Mouse (Mus musculus): ENCODE results near the gene Gm3435. TPM values are rescaled to one million over a fixed set of nuclear protein-coding genes. Genes with fewer than 3 reads are reported as not detected.
"Not testable (repeated sequence)": the region's sequence is repeated elsewhere in the genome, so short reads cannot be mapped to it uniquely, and the experiment has no call there.

The Gm3435 gene
- 7.7 and 8.4 TPM in 2 replicates for polyA plus RNA-seq (2015; fragmentation: Nextera tagmentation; extraction: Ambion mirVana)

- H3K27ac ChIP-seq (replicated peaks); H3K4me1 ChIP-seq; H3K4me3 ChIP-seq; H3K27me3 ChIP-seq; H3K36me3 ChIP-seq; H3K4me2 ChIP-seq (replicated peaks); H3K9me3 ChIP-seq; H3K9ac ChIP-seq (replicated peaks): not testable (repeated sequence)
- WGBS, result no CpG with 5 or more reads among the region's 60 CpGs
- ATAC-seq (replicated peaks), result peak; percentile 99
Observed at GRCm38 (mm10) chr17:15009706-15010413, at the start of gene Gm3435. TSS of gene Gm3435 (plus strand) at chr17:15010176.

GRCm38 (mm10) chr17:14960520-14960919 lies 49.5 kb upstream of the Gm3435 start:
- Histone ChIP-seq H3K4me1 (peaks cover 15% of the 10 kb centered on the region), H3K27ac (replicated peaks) (no peak overlapping the region), H3K4me2 (replicated peaks) (peak overlapping the region; percentile 86), H3K36me3 (0 out of 2 replicates have a peak, but pooled peaks cover 6% of the 10 kb centered on the region), H3K9me3 (no peaks in the 10 kb centered on the region), H3K4me3 (peak overlapping the region; percentile 76), H3K9ac (replicated peaks) (peak overlapping the region; percentile 71), H3K27me3 (no peaks in the 10 kb centered on the region)
- under 1% methylated on average over 22 of the region's 23 CpGs for WGBS
- ATAC-seq (replicated peaks), result peak; percentile 12

GRCm38 (mm10) chr17:14960951-14961556 lies 48.9 kb upstream of the Gm3435 start, which contains the start of gene Phf10:
TSS of gene Phf10 (minus strand) at chr17:14961273.
- Histone ChIP-seq H3K9ac (replicated peaks) (peak within 1 kb of the TSS; percentile 71), H3K4me3 (peak within 1 kb of the TSS; percentile 76), H3K4me2 (replicated peaks) (peak within 1 kb of the TSS; percentile 86), H3K4me1 (peaks cover 15% of the 10 kb centered on the region)
- peak; percentile 74 for ATAC-seq (replicated peaks)
- not testable (repeated sequence) for H3K27me3 ChIP-seq; H3K9me3 ChIP-seq; H3K27ac ChIP-seq (replicated peaks); H3K36me3 ChIP-seq
- 1% methylated on average over 39 of the region's 100 CpGs for WGBS

GRCm38 (mm10) chr17:14961557-14962154 lies 48.3 kb upstream of the Gm3435 start:
- H3K27ac ChIP-seq (replicated peaks); H3K9ac ChIP-seq (replicated peaks); H3K27me3 ChIP-seq; H3K36me3 ChIP-seq; H3K4me3 ChIP-seq; H3K9me3 ChIP-seq; H3K4me2 ChIP-seq (replicated peaks): not testable (repeated sequence)
- peaks cover 15% of the 10 kb centered on the region for H3K4me1 ChIP-seq
- no CpG with 5 or more reads among the region's 44 CpGs for WGBS
- ATAC-seq (replicated peaks), result peak; percentile 94

- not testable (repeated sequence) for ATAC-seq (replicated peaks); H3K36me3 ChIP-seq
- WGBS, result no CpG with 5 or more reads among the region's 6 CpGs
Observed at GRCm38 (mm10) chr17:14968373-14968913, 41.5 kb upstream of the Gm3435 start.

GRCm38 (mm10) chr17:14977718-14978361 lies 32.1 kb upstream of the Gm3435 start:
- WGBS, result 2% methylated on average over 4 of the region's 7 CpGs
- not testable (repeated sequence) for H3K9ac ChIP-seq (replicated peaks); H3K4me1 ChIP-seq; H3K9me3 ChIP-seq; H3K4me3 ChIP-seq; H3K27ac ChIP-seq (replicated peaks); H3K27me3 ChIP-seq; H3K36me3 ChIP-seq
- peak overlapping the region; percentile 28; the same call in 1 of the 2 replicates for H3K4me2 ChIP-seq (replicated peaks)
- ATAC-seq (replicated peaks), result peak; percentile 2; the same call in 1 of the 2 replicates

More at GRCm38 (mm10) chr17:14968373-14968913, 41.5 kb upstream of the Gm3435 start:
- not testable (repeated sequence) for H3K9me3 ChIP-seq; H3K27ac ChIP-seq (replicated peaks); H3K9ac ChIP-seq (replicated peaks); H3K4me2 ChIP-seq (replicated peaks); H3K4me3 ChIP-seq; H3K27me3 ChIP-seq; H3K4me1 ChIP-seq

- not testable (repeated sequence) for H3K9me3 ChIP-seq; H3K27me3 ChIP-seq; H3K4me1 ChIP-seq; H3K36me3 ChIP-seq; H3K27ac ChIP-seq (replicated peaks); H3K9ac ChIP-seq (replicated peaks); H3K4me3 ChIP-seq
- ATAC-seq (replicated peaks), result peak; percentile 99
- WGBS, result no CpG with 5 or more reads among the region's 60 CpGs
- peak within 1 kb of the TSS; percentile 28; the same call in 1 of the 2 replicates for H3K4me2 ChIP-seq (replicated peaks)
Observed at GRCm38 (mm10) chr17:14978362-14979038, 31.5 kb upstream of the Gm3435 start, which contains the start of the genes 9030025P20Rik and Gm3417. TSS of gene 9030025P20Rik (plus strand) at chr17:14978468. TSS of gene Gm3417 (minus strand) at chr17:14978790.

- H3K36me3 ChIP-seq; ATAC-seq (replicated peaks); H3K4me3 ChIP-seq; H3K27ac ChIP-seq (replicated peaks); H3K9ac ChIP-seq (replicated peaks); H3K4me2 ChIP-seq (replicated peaks); H3K27me3 ChIP-seq; H3K9me3 ChIP-seq; H3K4me1 ChIP-seq: not testable (repeated sequence)
- 85% methylated on average over 4 of the region's 5 CpGs for WGBS
Observed at GRCm38 (mm10) chr17:14990116-14990702, 19.8 kb upstream of the Gm3435 start.

- not testable (repeated sequence) for H3K27ac ChIP-seq (replicated peaks); H3K27me3 ChIP-seq; H3K4me3 ChIP-seq; H3K36me3 ChIP-seq; H3K4me1 ChIP-seq; H3K4me2 ChIP-seq (replicated peaks); H3K9me3 ChIP-seq; H3K9ac ChIP-seq (replicated peaks)
- no CpG with 5 or more reads among the region's 98 CpGs for WGBS
- ATAC-seq (replicated peaks), result peak; percentile 70
Observed at GRCm38 (mm10) chr17:14992522-14993138, 17.3 kb upstream of the Gm3435 start.

GRCm38 (mm10) chr17:14993139-14993832 lies 16.7 kb upstream of the Gm3435 start:
- WGBS, result no CpG with 5 or more reads among the region's 47 CpGs
- not testable (repeated sequence) for H3K36me3 ChIP-seq; H3K9me3 ChIP-seq; H3K9ac ChIP-seq (replicated peaks); H3K27me3 ChIP-seq; H3K4me2 ChIP-seq (replicated peaks); H3K27ac ChIP-seq (replicated peaks); H3K4me3 ChIP-seq; H3K4me1 ChIP-seq
- peak; percentile 94 for ATAC-seq (replicated peaks)
